Mouse (Mus musculus): ENCODE measurements around the gene Mypn.

Gene Mypn

DNA sequence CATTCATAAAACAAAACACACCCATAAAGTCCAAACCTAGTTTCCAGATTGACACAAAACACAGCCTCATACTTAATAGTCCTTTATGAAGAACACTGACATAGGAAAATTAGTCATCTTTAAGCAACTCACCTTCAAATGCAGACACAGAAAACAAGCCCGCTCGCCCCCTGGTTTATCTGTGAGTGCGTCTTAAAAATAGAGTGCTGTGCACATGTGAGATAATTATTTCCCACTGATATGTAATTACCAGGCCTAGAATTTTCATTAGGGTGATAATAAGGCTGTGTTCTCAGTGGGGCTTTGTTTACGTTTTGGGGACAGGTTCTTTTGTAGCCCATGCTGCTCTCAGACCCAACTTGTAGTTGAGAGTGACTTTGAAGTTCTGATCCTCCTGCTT is 4.7 kb downstream of the Mypn start:
- no peak for DNase-seq (ENCODE audit: low spot score)

DNA sequence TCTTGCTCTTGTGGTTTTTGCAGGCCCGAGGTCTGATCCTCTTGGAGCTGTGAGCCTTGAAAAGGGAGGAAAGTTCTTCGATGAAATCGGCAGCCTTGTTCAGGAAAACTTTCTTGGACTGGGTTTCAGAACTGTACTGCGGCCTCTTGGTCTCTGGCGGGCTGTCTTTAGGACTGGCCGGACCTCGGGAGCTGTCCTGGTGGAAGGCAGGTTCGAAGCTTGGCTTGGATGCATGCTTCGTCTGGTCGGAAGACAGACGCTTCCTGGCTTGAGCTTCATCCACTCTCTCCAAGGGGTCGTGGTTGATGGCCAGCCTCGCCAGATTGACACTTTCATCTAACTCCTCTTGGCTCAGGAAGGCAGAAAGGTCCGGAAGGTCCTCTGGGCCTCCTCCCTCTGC is 11.0 kb downstream of the Mypn start:
- DNase-seq (ENCODE audit: low spot score), result no peak

DNA sequence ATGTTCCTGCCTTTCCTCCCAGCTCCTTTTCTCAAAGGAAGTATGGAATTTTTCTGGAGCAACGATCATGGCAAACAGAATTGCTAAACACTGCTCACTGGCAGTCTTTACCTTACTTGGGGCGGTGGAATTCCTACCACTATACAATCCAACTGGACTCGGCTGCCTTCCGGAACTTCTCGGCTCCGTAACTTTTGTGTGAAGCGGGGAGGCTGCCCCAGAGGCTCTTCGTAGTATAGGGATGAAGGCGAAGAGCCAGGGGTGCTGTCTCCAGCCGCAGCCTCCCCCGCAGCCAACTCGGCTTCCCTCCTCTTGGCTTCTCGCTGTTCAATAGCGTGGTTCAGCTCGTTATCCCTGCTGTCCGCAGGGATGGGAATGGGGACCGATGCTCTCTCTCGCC is 11.5 kb downstream of the Mypn start:
- DNase-seq (ENCODE audit: low spot score), result no peak

DNA sequence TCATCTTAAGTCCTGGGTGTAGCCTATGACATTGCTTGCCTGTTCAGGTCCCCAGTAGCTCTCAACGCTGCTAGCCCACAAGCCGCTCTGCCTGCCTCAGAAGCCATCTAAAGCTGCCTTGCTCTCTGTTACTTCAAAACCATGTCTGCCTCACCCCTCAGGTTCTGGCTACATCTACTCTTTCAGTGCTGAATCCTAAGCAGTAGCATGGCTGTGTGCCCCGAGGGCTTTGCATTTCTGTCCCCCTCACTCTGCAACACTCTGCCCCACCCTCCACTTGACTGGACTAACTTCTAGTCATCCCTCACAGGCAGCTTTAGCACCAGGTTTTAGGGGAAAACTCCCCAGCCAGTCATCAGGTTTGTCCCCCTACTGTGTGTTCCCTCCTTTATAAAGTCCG is 19.3 kb downstream of the Mypn start:
- DNase-seq (ENCODE audit: low spot score), result no peak

DNA sequence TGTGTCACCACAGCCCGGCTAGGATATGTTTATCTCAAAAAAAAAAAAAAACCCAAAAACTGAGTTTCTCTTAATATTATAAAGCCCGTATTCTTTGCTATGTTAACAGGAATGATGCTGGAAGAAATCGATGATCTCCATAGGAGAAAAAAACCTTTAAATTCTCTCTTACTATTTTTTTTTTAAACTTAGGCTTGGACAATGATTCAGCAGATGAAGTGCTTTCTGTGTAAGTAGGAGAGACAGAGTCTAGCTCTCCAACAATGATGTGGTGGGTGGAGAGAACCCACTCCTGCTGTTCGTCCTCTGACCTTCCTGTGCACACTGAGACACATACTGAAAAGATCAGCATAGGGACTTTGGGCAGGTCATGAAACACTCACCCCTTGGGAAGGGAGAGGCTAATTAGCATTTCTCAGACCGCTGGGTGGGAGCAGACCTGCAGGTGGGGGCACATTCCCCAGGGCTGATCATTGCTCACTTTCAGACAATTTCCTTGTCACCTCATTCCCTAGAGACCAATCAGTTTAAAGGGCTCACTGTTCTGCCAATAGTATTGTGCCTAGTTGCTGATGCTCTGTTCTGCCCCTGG is 21.5 kb downstream of the Mypn start:
- DNase-seq (ENCODE audit: low spot score), result no peak

DNA sequence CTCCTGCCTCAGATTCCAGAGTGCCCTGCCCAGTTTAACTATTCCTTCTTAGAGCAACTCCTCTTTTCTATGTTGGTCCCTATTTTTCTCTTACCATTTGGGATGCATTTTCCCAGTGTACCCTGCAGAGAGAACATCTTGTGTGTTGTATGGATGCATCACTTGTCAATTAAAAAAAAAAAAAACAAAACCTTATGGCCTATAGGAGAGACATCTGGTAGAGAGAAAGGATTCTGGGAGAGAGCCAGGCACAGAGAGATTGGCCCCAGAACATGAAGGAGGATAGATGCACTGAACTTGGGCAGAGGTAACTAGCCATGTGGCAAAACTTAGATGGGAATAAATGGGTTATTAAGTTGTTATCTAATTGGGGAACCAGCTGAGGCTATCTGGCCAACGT is 22.6 kb downstream of the Mypn start:
- DNase-seq (ENCODE audit: low spot score), result no peak

DNA sequence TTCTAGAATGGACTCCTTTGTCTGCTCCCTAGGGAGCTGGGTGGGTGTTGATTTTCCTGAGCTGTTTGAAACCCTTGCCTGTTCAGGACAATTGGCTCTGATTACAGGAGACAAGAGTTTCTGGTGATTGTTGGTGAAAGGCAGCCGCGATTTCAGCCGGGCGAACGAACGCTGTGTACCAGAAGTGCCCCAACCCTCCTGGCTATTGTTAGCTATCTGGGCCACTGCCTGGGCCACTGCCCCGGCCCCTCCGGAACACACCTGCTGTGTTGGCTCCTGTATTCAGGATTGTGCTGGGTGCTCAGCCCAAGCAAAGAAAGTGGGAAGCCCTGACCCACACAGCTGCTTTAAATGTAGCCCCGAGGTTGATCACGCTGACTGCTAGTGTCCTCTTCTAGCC is 24.2 kb downstream of the Mypn start:
- no peak for DNase-seq (ENCODE audit: low spot score)

DNA sequence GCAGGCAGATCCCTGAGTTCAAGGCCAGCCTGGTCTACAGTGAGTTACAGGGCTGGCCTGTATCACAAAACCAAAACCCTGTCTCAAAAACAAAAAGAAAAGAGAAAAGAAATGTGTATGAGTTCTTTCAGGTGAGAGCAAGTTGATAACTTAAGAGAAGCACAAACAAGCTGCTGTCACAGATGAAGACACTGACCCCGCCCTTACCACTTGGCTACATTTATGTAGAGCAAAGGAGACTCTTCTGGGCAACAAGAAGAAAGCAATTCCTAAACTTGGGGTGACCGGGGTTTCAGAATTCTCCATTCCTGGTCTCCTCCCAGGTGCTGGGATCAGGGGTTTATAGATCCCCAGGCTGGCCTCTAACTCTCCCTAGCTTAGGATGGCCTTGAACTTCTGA is 25.4 kb downstream of the Mypn start:
- no peak for DNase-seq (ENCODE audit: low spot score)

DNA sequence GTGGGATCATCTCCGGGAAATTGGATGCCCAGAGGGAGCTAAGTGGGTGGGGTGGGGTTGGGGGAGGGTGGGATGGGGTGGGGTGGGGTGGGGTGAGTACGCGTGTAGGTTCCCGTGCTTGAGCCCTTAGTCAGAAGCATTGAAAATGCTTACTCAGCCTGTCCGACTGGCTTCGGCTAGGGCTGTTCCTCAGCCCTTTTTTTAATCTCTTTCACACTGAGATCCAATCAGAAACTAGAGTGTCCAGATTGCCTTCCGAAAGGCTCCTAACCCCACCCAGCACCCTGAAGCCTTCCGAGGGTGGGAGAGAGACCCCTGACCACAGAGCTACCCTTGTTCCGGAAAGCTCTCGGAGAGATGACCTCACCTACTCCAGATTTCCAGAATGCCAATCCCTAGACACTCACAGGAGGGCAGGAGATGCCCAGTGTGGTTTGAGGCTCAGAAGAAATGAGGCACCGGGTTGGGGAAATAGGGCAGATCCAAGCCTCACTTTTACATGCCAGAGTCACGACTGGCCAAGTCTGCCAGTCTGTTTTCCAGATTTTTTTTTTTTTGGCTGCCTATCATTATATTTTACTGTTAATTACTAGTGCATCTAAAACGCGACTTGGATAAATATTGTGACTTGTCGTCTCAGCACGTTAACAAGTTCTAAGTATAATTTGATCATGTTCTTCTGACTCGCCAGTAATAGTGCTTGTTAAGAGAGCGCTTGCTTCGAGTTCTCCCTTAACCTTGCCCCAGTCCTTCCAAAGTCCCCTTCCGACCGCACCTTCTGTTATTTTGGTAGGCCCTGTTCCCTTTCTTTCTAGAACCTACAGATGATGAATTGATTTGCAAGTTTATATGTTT is 26.2 kb downstream of the Mypn start:
- DNase-seq (ENCODE audit: low spot score), result no peak

DNA sequence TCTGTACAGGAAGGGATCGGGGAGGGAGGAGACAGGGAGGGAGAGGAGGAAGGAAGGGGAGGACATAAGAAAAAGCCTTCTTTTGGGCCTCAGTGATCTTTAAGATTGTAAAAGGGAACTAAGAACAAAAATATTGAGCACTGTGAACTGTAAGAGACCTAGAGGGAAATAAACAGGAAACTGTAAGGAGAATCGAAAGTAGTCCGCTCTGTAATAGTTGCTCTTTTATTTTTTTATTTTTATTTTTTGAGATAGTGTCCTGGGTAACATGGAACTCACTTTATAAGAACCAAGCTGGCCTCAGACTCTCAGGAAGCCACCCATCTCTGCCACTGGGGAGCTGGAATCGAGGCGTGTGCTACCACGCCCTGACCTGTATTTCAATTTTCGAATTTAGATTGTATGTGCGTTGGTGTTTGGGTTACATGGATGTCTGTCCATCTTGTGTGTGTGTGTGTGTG is 27.3 kb downstream of the Mypn start:
- DNase-seq (ENCODE audit: low spot score), result no peak

DNA sequence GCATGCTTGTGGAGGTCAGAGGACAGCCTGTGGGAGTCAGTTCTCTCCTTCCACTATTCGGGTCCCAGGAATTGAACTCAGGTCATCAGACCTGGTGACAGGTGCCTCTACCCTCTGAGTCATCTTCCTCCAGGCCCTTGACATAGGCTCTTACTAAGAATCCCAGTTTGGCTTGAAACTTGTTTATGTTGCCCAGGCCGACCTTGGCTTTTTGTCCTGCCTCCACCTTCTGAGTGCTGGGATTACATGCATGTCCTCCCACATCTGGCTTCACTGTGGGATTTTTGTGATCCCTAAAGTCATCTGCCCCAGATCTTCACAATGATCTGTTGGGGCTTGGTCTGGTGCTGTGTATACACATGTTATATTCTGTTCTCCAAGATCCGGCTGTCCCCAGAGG is 31.7 kb downstream of the Mypn start:
- DNase-seq (ENCODE audit: low spot score), result no peak

DNA sequence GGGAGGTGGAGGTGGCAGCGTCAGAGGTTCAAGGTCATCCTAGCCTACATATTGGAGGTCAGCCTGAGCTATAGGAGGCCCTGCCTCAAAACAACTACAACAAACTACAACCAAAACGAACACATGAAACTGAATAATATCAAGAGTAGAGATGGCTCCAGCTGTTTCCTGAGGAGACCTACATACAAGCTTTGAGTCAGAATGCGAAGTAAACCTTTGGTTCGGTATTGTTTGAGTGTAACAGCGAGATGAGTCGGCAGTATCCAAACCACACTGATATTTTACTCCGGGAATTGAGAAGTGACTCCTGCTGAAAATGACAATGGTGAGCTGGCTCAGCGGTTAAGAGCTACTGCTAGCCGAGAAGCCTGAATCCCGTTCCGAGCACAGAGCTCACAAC is 34.2 kb downstream of the Mypn start:
- no peak for DNase-seq (ENCODE audit: low spot score)

DNA sequence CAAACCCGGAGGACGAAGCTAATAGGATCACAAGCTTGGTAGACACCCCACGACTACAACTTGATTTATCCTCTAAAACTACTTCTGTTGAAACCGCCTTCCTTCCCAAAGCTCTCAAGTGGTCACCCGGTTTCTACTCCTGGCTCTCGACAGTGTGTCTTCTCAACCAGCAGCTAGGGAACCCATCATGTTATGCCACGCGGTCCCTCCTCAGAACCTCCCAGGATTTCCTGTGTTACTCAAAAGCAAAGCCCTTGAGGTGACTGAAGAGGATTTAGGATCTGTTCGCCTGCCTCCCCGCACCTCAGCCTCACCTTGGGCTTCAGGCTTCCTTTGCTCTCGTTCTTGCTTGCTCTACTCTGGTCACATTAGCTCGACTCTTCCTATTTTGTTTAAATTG is 35.6 kb downstream of the Mypn start:
- no peak for DNase-seq (ENCODE audit: low spot score)

DNA sequence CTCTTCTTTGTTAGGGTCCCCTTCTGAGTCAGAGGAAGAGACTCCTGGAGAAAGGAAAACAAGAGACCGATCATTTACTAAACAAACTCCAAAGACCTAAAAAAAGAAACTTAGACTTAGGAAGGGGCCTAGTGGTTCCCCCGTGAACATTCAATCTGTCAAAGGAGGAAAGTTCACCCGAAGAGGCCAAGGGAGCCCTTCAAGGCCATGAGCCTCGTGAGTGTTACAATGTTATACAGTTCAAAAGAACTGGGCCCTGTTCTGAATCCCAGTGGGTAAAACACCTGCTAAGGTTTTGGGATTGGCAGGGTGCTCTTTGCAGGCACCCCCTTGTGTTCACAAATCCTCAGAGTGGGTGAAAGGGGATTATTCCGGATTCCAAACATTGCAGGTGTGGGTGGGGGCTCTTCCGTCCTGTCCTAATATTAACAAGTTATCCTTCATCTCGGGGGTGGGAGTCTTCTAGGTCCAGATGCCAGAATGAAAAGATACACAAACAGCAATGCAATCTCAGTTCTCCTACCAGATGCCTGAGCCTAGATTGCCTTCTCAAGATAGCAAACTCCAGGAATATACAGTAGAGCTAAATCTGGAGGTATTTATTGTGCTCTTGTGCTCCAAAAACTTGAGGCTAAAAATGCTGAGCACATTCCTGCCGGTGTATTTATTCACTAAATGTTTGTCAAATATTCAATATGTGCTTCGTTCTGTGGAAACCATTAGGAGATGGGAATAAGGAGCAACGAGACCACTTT is 36.3 kb downstream of the Mypn start:
- DNase-seq (ENCODE audit: low spot score), result no peak

DNA sequence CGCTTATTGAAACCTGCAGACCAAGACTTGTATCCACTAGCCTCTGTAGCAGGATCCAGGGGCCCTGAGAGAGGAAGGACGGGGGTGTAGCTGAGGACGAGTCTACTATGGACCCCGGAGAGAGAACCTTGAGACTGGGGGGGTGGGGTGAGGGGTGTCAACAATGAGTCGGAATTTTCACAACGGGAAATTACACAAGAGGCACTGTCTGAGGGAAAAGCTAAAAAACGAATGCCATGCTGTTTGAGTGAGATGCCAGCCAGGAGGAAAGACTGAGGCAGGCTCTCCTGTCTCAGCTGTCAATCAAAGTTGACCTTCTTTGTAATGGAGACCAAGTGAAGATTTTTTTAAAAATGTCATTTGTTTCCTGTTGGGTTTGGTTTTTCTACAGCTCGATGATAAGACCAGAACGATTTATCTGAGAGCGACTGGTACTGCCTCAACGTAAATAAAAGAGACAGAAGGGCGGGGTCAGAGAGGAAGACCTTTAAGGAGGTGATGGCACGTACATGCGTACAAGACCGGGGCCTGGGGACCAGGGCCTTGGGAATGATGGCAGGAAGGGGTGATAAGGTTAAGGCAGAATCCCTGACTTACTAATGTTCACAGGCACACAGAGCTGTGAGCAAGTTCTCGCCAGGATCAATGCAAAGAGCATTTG is 37.9 kb downstream of the Mypn start:
- no peak for DNase-seq (ENCODE audit: low spot score)

DNA sequence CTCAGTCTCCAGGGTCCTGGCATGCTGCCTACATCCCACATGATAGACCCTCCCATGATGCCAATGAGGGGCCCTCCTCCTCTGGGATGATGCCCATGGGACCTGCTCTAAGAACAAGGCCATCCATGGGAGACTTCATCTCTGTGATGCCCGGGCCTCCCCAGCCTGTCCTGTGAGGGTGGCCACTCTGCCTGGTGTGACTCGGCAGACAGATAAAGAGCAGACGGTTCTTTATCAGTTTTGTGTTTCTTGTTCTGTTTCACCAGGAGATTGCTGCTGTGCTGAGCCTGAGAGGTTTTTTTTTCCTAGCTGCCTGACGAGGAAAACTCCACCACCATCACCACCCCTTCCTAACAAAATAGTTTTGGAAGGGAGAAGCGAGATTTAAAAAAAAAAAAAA is 42.5 kb downstream of the Mypn start:
- DNase-seq (ENCODE audit: low spot score), result no peak

DNA sequence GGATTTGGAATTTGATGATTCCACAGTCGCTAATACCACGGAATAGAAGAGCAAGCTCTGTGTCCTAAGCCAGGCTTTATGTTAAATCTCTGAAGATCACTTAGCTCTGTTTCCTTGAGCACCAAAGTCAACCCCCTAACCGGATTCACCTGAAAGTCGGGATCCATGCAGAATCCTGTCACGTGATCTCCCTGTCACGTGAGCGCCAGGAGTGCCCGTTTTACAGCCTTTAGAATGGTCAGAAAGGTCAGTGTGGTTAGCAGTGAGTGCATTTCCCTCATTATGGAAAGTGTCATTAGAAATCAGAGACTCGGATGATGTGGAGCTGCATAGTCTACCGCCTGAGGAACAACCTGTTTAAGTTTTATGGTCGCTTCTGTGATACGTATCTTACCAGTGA is 43.1 kb downstream of the Mypn start:
- no peak for DNase-seq (ENCODE audit: low spot score)

DNA sequence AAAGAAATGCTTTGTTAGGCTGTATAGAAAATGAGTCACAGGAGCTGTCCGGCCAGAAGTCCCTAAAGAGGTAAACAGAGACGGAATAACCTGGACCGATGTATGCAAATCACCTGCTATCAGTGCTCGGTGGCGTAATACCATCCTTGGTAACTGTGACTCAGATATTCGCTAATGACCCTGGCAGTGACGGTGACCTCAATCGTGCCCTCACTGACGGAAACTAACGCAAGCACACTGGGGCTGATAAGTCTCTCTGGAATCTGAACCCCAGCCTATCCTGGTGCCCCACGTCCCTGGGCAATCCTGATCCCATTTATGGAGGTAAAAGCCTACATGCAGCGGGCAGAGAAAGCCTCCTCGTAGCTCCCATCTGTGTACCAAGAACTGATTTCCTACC is 45.6 kb downstream of the Mypn start:
- peak; percentile 30 for DNase-seq (ENCODE audit: low spot score)

DNA sequence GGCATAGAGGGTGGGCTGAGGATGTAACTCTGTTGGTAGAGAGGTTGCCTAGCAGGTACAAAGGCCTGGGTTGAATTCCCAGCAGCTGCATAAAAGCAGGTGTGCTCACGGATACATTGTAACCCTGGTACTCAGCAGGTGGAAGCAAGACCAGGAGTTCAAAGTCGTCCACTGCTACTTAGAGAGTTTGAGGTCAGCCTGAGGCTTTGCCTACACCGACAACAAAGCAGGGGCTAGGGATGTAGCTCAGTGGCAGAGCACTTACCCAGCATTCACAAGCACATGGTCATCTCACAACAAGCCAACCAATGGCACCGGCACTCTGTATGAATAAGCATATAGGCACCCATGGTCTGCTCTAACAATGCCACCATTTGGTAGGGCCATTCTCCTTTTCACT is 46.3 kb downstream of the Mypn start:
- DNase-seq (ENCODE audit: low spot score), result no peak

DNA sequence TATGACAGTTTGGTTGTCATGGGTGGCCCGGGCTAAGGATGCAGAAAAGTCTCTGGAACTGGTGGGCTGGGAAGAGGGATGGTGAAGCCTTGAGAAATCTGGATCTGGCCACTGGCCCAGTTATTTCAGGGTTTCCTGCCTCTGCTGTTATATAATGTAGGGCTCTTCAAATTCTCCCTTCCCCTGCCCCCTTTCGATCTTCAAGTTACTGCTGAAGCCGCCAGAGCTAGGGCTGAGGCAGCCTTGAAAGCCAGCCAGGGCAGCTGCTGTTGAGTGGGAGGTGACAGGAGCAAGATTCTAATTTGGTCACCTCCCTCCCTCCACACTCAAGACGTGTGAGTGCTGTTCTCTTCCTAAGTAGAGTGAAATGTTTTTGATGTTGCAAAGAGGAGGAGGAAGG is 46.8 kb downstream of the Mypn start:
- peak; percentile 76 for DNase-seq (ENCODE audit: low spot score)

DNA sequence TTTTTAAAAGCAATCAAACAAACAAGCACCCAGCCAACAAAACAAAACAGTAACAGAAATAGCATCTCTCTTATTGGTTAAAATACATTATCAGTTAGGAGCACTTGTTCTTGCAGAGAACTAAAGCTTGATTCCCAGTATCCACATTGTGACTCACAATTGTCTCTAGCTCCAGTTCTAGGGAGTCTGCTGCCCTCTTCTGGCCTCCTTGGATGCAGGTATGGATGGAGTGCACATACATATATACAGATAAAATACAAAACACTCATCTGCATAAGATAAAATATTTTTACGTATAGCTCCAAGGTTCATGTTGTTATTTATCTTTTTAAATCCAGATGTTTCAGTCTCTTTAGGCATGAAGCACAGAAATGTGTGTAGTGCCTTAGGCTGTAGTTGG is 47.4 kb downstream of the Mypn start:
- no peak for DNase-seq (ENCODE audit: low spot score)

DNA sequence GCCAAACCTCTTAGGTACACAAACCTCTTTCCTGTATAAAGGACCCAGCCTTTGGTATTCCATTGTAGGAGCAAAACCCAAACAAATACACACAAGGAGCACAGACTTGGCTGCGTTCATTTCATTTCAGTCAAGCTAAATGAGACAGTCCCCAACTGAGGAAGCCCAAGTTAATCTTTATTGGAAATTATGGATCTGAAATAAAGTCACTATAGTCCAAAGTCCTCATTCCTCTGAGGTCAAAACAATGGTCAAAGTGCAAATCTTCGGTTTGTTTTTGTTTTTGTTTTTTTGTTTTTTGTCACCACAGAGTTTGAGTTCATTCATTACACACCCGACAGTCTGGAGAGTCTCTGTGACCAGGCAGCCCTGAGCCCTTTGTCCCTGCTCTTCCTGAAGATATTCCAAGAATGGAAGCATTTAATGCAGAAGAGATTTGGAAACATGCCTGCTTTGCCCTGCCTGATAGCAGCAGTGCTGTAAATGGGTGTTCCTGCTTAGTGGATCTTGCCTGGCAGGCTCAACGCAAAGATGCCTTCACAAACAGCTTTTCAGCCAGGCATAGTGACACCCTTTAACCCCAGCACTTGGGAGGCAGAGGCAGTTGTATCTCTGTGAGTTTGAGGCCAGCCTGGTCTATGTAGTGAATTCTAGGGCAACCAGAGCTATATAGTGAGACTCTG is 47.9 kb downstream of the Mypn start:
- no peak for DNase-seq (ENCODE audit: low spot score)

Measured in ovary, adult 18-20 months (tissue).